Mouse (Mus musculus) right cerebral cortex, postnatal 10 days (tissue): ENCODE measurements around the gene Kera.
A peak's percentile ranks its signal among the peaks of the same experiment; 100 is the strongest.

Source experiments
- DNase-seq, 2 experiments: peaks; one replicate each; pipeline ENCODE4 v3.0.0; 2021; ENCODE audit warnings: low spot score in 2 of 2

Kera gene

DNA sequence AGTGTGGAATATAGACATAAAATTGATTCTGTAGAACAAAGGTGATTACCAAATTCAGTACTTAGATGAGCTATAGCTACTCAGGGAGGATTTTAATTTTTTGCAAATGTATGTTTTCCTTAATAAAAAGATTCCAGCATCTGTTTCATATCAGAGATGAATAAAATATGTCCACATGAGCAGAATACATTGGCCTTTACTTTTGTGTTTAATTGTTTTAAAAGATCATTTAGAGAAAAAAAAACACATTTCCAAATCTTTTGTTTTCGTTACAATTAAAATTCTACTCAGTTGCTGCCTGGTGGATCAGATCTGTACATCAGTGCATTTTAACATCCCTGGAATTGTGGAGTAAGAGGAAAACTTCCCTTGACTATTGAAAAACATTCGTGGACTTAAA lies at the start of gene Kera:
Gene Kera, plus strand, starts transcription at position 301 of the 400 bp plus-strand sequence.
- no peak for DNase-seq

DNA sequence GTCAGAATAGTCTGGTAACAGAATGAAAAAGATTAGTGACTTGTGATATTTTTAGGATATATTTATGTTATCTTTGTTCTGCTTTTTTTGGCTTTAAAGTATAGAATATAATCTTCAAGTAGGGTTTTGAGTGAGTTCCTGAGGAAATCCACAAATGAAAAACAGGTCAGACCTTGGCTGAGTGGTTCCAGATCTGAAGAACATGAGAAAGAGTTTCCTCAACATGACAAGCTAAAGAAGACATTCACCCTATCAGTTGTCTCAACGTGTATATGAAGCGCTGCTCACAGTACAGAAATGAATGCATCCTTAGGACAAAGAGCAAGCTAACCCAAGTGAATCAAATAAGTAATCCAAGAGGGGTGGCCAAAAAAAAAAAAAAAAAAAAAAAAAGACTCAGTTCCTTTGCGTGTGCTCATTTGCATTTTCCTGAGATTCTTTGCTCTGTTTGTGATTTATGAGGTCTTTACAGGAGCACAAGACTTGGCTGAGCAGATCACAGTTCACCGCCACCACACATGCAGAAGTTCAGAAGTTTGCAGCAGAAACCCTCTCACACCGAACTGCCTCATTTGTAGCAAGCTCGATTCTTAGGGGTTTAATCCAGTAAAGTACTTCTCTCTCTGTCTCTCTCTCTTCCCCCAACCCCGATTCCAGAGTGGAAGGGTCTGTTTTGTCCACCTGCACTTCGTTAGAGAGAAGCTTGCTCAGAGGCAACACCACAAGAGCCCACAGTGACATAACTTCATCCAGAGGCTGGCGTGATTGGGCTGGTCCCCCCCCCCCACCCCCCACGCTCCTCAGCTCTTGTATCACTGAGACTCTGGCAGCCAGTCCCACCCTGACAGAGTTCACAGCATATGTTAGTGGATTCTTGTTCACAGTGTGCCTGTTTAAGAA lies 41.5 kb upstream of the Kera start, which contains the start of gene Lum:
Gene Lum, plus strand, starts transcription at position 172 of the 900 bp plus-strand sequence.
- DNase-seq = no peak

- no peak for DNase-seq
Measured at GRCm38 (mm10) chr10:97567489-97568135, 39.1 kb upstream of the Kera start.

DNA sequence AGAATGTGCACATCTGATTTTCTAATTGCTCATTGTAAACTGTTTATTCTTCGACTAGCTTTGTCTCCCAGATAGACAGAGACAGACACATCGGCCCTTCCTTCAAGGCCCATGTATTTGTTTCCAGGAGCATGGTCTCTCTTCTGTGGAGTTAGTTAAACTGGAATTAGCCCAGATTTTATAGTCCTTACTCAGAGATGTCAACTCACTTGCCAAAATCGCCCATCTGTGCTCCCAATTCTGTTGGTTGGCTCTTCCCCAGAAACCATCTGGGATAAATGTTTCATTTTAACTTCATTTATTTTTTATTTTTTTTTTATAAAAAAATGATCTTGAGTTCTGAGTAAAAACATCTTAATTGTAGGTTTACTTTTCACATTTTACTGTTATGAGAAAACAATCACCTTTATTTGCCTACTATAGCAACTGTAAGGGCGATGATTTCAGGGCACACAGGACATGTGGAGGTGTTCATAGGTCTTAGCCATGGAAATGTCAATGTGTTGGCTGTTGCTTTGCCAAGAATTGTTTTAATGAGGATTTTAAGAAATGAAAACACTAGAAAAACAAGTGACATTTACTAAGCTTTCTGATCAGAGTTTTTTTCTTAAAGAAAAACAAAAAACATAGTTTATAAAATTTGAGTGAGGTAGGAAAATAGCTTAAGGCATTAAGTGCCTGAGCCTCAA lies 24.0 kb upstream of the Kera start:
- DNase-seq = peak; percentile 58 to 66

- no peak for DNase-seq
Measured at GRCm38 (mm10) chr10:97584176-97584575, 22.5 kb upstream of the Kera start.

- DNase-seq = no peak
Measured at GRCm38 (mm10) chr10:97587159-97587558, 19.5 kb upstream of the Kera start.

GRCm38 (mm10) chr10:97589574-97589973 lies 17.1 kb upstream of the Kera start:
- no peak for DNase-seq

GRCm38 (mm10) chr10:97591036-97591435 lies 15.6 kb upstream of the Kera start:
- DNase-seq = no peak

- no peak for DNase-seq
Measured at GRCm38 (mm10) chr10:97591685-97592084, 15.0 kb upstream of the Kera start.

- DNase-seq = no peak
Measured at GRCm38 (mm10) chr10:97595680-97596079, 11.0 kb upstream of the Kera start.

- no peak for DNase-seq
Measured at GRCm38 (mm10) chr10:97601744-97602143, 4.9 kb upstream of the Kera start.

DNA sequence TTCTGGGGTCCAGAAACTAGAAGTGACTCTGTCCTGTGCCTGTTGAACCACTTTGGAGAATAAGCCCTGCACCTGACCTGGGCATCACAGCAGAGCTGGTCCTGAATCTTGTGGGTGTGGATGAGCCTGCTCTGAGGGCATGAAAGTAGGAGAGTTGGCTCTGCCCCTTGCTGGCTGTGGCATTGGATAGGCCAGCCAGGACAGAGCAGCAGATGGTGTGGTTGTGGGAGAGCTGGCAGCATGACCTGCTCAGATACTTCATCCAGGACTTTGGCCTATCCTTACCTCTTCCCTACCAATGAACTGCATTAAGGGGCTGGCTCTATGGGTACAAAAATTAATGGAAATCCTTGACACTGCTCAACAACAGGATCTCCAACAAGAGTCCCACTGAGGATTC lies 3.4 kb upstream of the Kera start:
- DNase-seq = no peak

DNA sequence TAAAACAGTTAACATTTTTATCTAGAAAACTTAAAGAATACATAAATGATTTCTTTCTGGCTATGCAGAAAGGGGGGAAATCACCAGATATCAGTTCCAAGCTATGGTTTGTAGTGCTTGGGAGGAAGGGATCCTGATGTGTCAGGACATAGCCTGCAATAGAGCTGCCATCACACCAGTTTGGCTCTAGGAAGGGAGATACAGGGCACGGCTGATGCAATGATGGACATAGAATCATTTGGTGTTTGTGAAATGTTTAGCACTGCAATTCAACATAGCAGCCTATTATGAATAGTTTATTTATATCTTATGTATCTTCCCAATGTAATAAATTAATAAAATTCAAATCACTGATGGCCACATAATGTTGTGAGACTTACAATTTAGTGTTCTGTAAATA lies 15.6 kb downstream of the Kera start:
- DNase-seq = no peak

- DNase-seq = no peak
Measured at GRCm38 (mm10) chr10:97624381-97624780, 17.7 kb downstream of the Kera start.

DNA sequence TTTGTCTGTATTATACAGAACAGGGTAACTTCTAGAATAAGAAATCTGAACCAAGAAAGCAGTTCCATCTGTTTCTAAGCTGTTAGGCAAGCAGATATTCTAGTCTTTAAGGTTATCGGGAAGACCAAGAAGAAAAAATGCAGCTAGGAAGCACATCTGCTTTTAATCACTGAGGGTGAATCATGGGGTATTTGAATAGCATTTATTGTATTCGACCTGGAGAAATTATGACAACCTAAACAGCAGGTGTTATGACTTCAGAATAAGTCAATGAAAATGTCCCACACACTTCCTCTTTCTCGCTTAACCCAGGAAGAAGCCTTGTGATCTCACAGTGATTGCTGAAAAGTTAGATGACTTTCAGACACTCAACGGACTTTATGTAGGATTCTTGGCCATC lies 18.4 kb downstream of the Kera start:
- DNase-seq = no peak

DNA sequence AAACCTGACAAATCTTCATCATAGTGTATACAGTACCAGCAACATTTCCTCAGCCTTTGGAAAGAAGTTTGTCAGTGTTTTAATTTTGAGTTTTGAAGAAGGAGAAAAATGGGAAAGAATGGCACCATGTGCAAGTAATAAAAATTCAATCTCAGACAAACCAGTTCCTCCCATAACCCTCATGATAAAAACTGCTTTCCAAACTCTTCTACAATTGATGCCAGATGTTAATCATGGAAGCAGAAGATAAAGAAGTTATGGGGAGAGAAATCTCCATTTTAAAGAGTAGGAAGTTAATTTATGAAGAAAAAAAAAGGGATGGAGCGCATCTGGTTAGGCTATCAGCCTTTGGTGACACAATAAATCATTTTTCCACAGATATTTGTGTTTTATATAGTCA lies 19.9 kb downstream of the Kera start:
- DNase-seq = no peak

DNA sequence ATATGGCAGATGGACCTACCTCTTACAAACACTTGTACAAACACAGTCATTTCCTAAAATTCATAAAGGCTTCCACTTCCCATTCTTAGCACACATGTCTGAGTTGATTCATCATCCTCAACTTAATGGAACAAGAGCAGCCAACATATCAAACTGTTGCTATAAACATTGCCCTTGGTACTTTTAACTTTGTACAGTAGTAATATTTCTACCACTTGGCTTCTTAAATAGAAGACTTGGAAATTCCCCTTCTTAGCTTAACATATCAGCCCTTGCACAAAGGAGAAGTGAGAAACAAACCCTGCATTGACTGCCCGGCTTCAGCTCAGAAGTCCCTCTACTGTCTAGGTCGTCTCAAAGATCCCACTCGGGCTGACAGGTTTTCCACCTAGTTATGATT lies 24.4 kb downstream of the Kera start:
- DNase-seq = no peak

DNA sequence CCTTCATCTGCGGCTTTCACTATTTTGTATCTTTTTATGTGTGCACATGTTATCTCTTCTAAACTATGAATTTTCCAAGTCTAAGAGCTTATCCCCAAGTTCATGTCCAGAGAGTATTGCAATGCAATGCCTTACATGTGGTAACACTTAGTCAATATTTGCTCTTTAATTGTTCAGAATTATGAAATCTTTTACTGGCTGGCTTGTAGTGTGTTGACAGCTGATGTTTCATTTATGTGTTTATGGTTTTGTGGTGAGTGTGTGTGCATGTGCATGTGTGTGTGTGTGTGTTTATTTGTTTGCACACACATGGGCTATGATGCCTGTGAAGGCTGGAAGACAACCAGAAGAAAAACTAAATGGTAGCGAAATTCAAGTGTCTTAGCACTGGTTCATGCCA lies 35.2 kb downstream of the Kera start:
- DNase-seq = no peak

DNA sequence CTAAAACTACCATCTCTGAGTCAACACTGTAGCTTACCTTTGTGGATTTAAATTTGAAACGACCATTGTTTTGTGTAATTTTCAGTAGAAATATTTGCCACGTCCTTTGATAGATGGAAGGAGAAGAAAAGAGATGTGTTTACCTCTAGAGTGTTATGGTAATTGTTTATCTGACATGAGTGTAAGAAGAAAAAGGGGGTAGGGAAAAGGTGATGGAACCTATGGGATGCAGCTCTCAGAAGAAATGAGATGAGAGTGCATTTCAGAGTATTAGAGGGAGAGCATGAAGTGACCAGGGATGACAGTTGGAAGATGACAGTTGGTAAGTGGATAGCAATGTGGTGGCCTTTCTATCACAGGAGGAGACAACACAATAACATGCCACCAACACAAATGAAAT lies 37.1 kb downstream of the Kera start, which contains the start of gene Epyc:
Gene Epyc, plus strand, starts transcription at position 301 of the 400 bp plus-strand sequence.
- DNase-seq = no peak

DNA sequence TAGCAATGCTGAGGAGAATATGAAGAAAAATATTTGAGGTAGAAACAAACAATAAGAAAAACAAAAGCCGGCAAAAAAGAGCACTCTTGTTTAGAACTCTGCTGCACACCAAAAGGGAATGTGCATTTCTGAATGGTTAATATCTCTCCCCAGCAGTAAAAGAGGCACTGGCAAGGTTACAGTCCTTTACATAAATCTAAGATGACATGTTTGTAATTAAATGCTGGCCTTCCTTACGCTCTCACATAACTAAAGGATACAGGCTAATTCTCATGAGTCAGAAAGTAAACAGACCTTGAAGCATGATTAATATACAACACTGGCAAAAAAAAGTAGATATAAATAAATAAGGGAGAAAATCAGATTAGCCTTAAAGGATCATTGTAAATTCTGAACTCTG lies 43.7 kb downstream of the Kera start:
- DNase-seq = no peak

GRCm38 (mm10) chr10:97659489-97659888 lies 52.8 kb downstream of the Kera start:
- DNase-seq = no peak
